Mouse (Mus musculus) E14TG2a.4 (cell line): ENCODE results near the gene Zfp648.

ENCODE experiments used
- CTCF ChIP-seq: conservative IDR thresholded peaks from 2 replicates; pipeline ENCODE4 v1.5.1; 2014; ENCODE audit warnings: low read length
- NANOG ChIP-seq: IDR thresholded peaks from 2 replicates; pipeline ENCODE4 v1.6.1; 2014; ENCODE audit warnings: borderline replicate concordance, low read length, mixed read lengths
- POU5F1 ChIP-seq: IDR thresholded peaks from 2 replicates; pipeline ENCODE4 v1.6.1; 2014; ENCODE audit warnings: low read length, borderline replicate concordance

DNA sequence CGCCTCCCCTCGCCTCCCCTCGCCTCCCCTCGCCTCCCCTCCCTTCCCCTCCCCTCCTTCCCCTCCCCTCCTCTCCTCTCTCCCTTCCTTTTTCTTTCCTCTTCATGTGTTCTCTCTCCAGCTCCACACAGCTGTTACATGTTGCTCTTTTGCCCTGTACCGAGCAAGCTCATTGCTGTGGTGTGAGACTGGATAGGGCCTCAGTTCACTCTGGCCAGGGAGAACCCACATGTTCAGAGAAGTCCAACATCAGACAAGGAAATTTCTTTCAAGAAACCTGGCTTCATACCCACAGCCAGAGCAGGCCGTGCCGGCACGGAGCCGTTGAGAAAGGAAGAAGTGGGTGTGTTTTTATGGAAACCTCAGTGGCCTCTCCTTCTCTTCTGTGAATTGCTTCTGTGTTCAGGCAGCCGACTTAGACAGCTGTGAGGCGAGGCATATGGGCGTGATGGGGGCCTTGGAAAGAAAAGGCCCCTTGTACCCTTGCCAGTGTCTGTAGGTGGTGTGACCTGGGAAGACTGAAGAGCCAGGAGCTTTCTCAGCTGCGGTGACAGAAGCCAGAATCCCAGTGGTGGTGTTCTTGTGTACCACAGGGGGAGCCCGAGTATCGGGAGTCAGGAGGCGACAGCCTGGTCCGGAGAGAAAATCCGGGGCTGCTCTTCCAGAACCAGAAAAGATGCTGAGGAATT is 11.0 kb upstream of the Zfp648 start:
- TF ChIP-seq CTCF (peak; percentile 30), POU5F1 (no peak), NANOG (no peak)
